Mouse (Mus musculus) limb, embryonic 11.5 days (tissue): ENCODE results near the gene Dpp6. TPM values are rescaled to one million over a fixed set of nuclear protein-coding genes. Genes with fewer than 3 reads are reported as not detected.

Experiments used
- ATAC-seq: fragments of 200-750 bp; cut with Nextera tagmentation; 2 replicates; pipeline ENCODE4 v1.8.0; 2017; ENCODE audit warnings: low read depth; ENCODE audit not compliant: insufficient number of reproducible peaks, low FRiP score, low TSS enrichment
- DNase-seq: peaks from one replicate; pipeline ENCODE4 v3.0.0-alpha.2; 2015; ENCODE audit warnings: low spot score
- H3K27ac ChIP-seq: fragments of 300-500 bp; sonication (generic); replicated peaks from 2 replicates; pipeline ENCODE4 v1.5.1; 2014; ENCODE audit warnings: low read depth, mild to moderate bottlenecking, low read length
- H3K27me3 ChIP-seq: fragments of 300-500 bp; sonication (generic); 2 replicates; pipeline ENCODE4 v1.6.1; 2014; ENCODE audit warnings: mild to moderate bottlenecking, low read length, mixed read lengths; ENCODE audit not compliant: control insufficient read depth, insufficient read depth
- H3K36me3 ChIP-seq: fragments of 300-500 bp; sonication (generic); 2 replicates; pipeline ENCODE4 v1.6.1; 2014; ENCODE audit warnings: mild to moderate bottlenecking, low read length, moderate library complexity, mixed read lengths; ENCODE audit not compliant: control insufficient read depth, insufficient read depth
- H3K4me1 ChIP-seq: fragments of 300-500 bp; sonication (generic); 2 replicates; pipeline ENCODE4 v1.6.1; 2014; ENCODE audit warnings: low read length, mixed read lengths; ENCODE audit not compliant: control insufficient read depth, insufficient read depth
- H3K4me2 ChIP-seq: fragments of 300-500 bp; sonication (generic); 2 replicates; pipeline ENCODE4 v1.6.1; 2014; ENCODE audit warnings: low read depth, mild to moderate bottlenecking, moderate library complexity; ENCODE audit not compliant: severe bottlenecking
- H3K4me3 ChIP-seq: fragments of 300-500 bp; sonication (generic); 2 replicates; pipeline ENCODE4 v1.5.1; 2014; ENCODE audit warnings: low read depth, low read length
- H3K9ac ChIP-seq: fragments of 300-500 bp; sonication (generic); 2 replicates; pipeline ENCODE4 v1.6.1; 2014; ENCODE audit warnings: mild to moderate bottlenecking, low read length
- H3K9me3 ChIP-seq: fragments of 300-500 bp; sonication (generic); 2 replicates; pipeline ENCODE4 v1.6.1; 2016; ENCODE audit warnings: low read length; ENCODE audit not compliant: control insufficient read depth
- WGBS: fragments of 180-500 bp; shearing (Covaris S2); extraction: QIAGEN DNeasy Blood & Tissue Kit; methylation state at CpG from one replicate; pipeline ENCODE4 v1.1.7; 2014; 5-methylcytosine and 5-hydroxymethylcytosine counted together
- polyA plus RNA-seq: library from polyadenylated mRNA; unstranded; fragments of >200 nt; fragmentation: Nextera tagmentation; extraction: Ambion mirVana; gene quantifications from 2 replicates; pipeline ENCODE4 v1.2.1, GENCODE M21; 2014

Gene Dpp6
- polyA plus RNA-seq, 1 experiment from 2014 or later, result 0.80 TPM

GRCm38 (mm10) chr5:27265281-27265680, 448.3 kb downstream of the Dpp6 start:
- 77% methylated on average over 3 of the region's 3 CpGs for WGBS
- no peak overlapping the region for H3K4me2 ChIP-seq
- H3K27me3 ChIP-seq, result 0 out of 2 replicates have a peak, but pooled peaks cover 3% of the 10 kb centered on the region
- DNase-seq (no peak), ATAC-seq (no peak)
- 0 out of 2 replicates have a peak, but pooled peaks cover 3% of the 10 kb centered on the region for H3K4me1 ChIP-seq
- no peak overlapping the region for H3K9ac ChIP-seq
- H3K4me3 ChIP-seq, result no peak overlapping the region
- H3K9me3 ChIP-seq, result no peaks in the 10 kb centered on the region
- H3K27ac ChIP-seq, result no peak overlapping the region
- no peaks in the 10 kb centered on the region for H3K36me3 ChIP-seq

- H3K27me3 ChIP-seq, result no peaks in the 10 kb centered on the region
- 79% methylated on average over 4 of the region's 4 CpGs for WGBS
- no peaks in the 10 kb centered on the region for H3K36me3 ChIP-seq
- H3K4me1 ChIP-seq, result no peaks in the 10 kb centered on the region
- DNase-seq (no peak), ATAC-seq (no peak)
- H3K27ac ChIP-seq, result no peak overlapping the region
- no peak overlapping the region for H3K9ac ChIP-seq
- H3K4me2 ChIP-seq, result no peak overlapping the region
- no peaks in the 10 kb centered on the region for H3K9me3 ChIP-seq
- no peak overlapping the region for H3K4me3 ChIP-seq
Observed at GRCm38 (mm10) chr5:27271336-27271735, 454.3 kb downstream of the Dpp6 start.

GRCm38 (mm10) chr5:27274781-27275395, 457.9 kb downstream of the Dpp6 start:
- ATAC-seq (no peak), DNase-seq (no peak)
- WGBS, result 74% methylated on average over 8 of the region's 8 CpGs

GRCm38 (mm10) chr5:27275871-27276270, 458.9 kb downstream of the Dpp6 start:
- no peak overlapping the region for H3K4me3 ChIP-seq
- no peaks in the 10 kb centered on the region for H3K27me3 ChIP-seq
- 81% methylated on average over 1 of the region's 1 CpGs for WGBS
- no peak overlapping the region for H3K9ac ChIP-seq
- no peaks in the 10 kb centered on the region for H3K9me3 ChIP-seq
- no peak for ATAC-seq
- H3K36me3 ChIP-seq, result no peaks in the 10 kb centered on the region
- DNase-seq, result no peak
- no peak overlapping the region for H3K4me2 ChIP-seq
- no peak overlapping the region for H3K27ac ChIP-seq
- H3K4me1 ChIP-seq, result no peaks in the 10 kb centered on the region

More at GRCm38 (mm10) chr5:27274781-27275395, 457.9 kb downstream of the Dpp6 start:
- Histone ChIP-seq H3K4me1 (no peaks in the 10 kb centered on the region), H3K36me3 (no peaks in the 10 kb centered on the region), H3K9me3 (no peaks in the 10 kb centered on the region), H3K9ac (no peak overlapping the region), H3K27me3 (no peaks in the 10 kb centered on the region), H3K27ac (no peak overlapping the region), H3K4me2 (no peak overlapping the region), H3K4me3 (no peak overlapping the region)

- Histone ChIP-seq H3K9me3 (no peaks in the 10 kb centered on the region), H3K4me3 (no peak overlapping the region), H3K36me3 (no peaks in the 10 kb centered on the region), H3K4me2 (no peak overlapping the region), H3K9ac (no peak overlapping the region), H3K27me3 (no peaks in the 10 kb centered on the region), H3K27ac (no peak overlapping the region), H3K4me1 (no peaks in the 10 kb centered on the region)
- DNase-seq (no peak), ATAC-seq (no peak)
- 74% methylated on average over 10 of the region's 10 CpGs for WGBS
Observed at GRCm38 (mm10) chr5:27278120-27278645, 461.2 kb downstream of the Dpp6 start.

- no peak for DNase-seq
- H3K4me3 ChIP-seq, result no peak overlapping the region
Observed at GRCm38 (mm10) chr5:27286876-27287275, 469.9 kb downstream of the Dpp6 start.

GRCm38 (mm10) chr5:27291378-27291777, 474.4 kb downstream of the Dpp6 start:
- DNase-seq (no peak), ATAC-seq (no peak)
- no peak overlapping the region for H3K4me2 ChIP-seq
- H3K9me3 ChIP-seq, result no peaks in the 10 kb centered on the region
- H3K27me3 ChIP-seq, result no peaks in the 10 kb centered on the region
- 88% methylated on average over 8 of the region's 8 CpGs for WGBS
- H3K36me3 ChIP-seq, result no peaks in the 10 kb centered on the region
- H3K4me3 ChIP-seq, result no peak overlapping the region
- no peaks in the 10 kb centered on the region for H3K4me1 ChIP-seq
- H3K27ac ChIP-seq, result no peak overlapping the region
- no peak overlapping the region for H3K9ac ChIP-seq

More at GRCm38 (mm10) chr5:27286876-27287275, 469.9 kb downstream of the Dpp6 start:
- Histone ChIP-seq H3K36me3 (no peaks in the 10 kb centered on the region), H3K27ac (no peak overlapping the region), H3K4me1 (no peaks in the 10 kb centered on the region), H3K27me3 (no peaks in the 10 kb centered on the region), H3K9me3 (no peaks in the 10 kb centered on the region), H3K4me2 (no peak overlapping the region), H3K9ac (no peak overlapping the region)
- no peak for ATAC-seq
- WGBS, result 75% methylated on average over 4 of the region's 4 CpGs

- Histone ChIP-seq H3K4me1 (no peaks in the 10 kb centered on the region), H3K27ac (no peak overlapping the region), H3K9me3 (no peaks in the 10 kb centered on the region), H3K4me2 (no peak overlapping the region), H3K4me3 (no peak overlapping the region), H3K36me3 (no peaks in the 10 kb centered on the region), H3K9ac (no peak overlapping the region), H3K27me3 (no peaks in the 10 kb centered on the region)
- no peak for DNase-seq
- no peak for ATAC-seq
- WGBS, result 92% methylated on average over 7 of the region's 7 CpGs
Observed at GRCm38 (mm10) chr5:27292236-27292635, 475.2 kb downstream of the Dpp6 start.

GRCm38 (mm10) chr5:27304115-27304514, 487.1 kb downstream of the Dpp6 start:
- H3K4me3 ChIP-seq, result no peak overlapping the region
- no peak overlapping the region for H3K9ac ChIP-seq
- DNase-seq, result no peak
- WGBS, result 84% methylated on average over 2 of the region's 2 CpGs
- no peak overlapping the region for H3K4me2 ChIP-seq
- no peaks in the 10 kb centered on the region for H3K4me1 ChIP-seq
- ATAC-seq, result no peak
- no peak overlapping the region for H3K27ac ChIP-seq
- no peaks in the 10 kb centered on the region for H3K9me3 ChIP-seq
- H3K27me3 ChIP-seq, result no peaks in the 10 kb centered on the region
- no peaks in the 10 kb centered on the region for H3K36me3 ChIP-seq
